Mouse (Mus musculus): ENCODE measurements around the gene Cep97.

The Cep97 gene

GRCm38 (mm10) chr16:55891346-55891745 is 43.3 kb downstream of the Cep97 start:
- in situ Hi-C loops (cut with MboI): no loop called here

- in situ Hi-C loops (cut with MboI): no loop called here
These were observed 44.1 kb downstream of the Cep97 start for GRCm38 (mm10) chr16:55890346-55891136.

GRCm38 (mm10) chr16:55889451-55889850 is 45.2 kb downstream of the Cep97 start:
- in situ Hi-C loops (cut with MboI): no loop called here

GRCm38 (mm10) chr16:55888584-55888960 is 46.1 kb downstream of the Cep97 start:
- in situ Hi-C loops (cut with MboI): no loop called here

- in situ Hi-C loops (cut with MboI): no loop called here
These were observed 46.7 kb downstream of the Cep97 start for GRCm38 (mm10) chr16:55887814-55888583.

GRCm38 (mm10) chr16:55884246-55884645 is 50.4 kb downstream of the Cep97 start:
- in situ Hi-C loops (cut with MboI): no loop called here

GRCm38 (mm10) chr16:55876025-55876424 is 58.6 kb downstream of the Cep97 start:
- in situ Hi-C loops (cut with MboI): no loop called here

GRCm38 (mm10) chr16:55863832-55864231 is 70.8 kb downstream of the Cep97 start:
- in situ Hi-C loops (cut with MboI): loop anchor here (25.0 kb wide), 1 partner anchor 352 kb away; no protein-coding TSS in a partner anchor

GRCm38 (mm10) chr16:55863149-55863815 is 71.4 kb downstream of the Cep97 start:
- in situ Hi-C loops (cut with MboI): loop anchor here (25.0 kb wide), 1 partner anchor 351 kb away; no protein-coding TSS in a partner anchor

GRCm38 (mm10) chr16:55861104-55861503 is 73.6 kb downstream of the Cep97 start:
- in situ Hi-C loops (cut with MboI): loop anchor here (25.0 kb wide), 1 partner anchor 349 kb away; no protein-coding TSS in a partner anchor

GRCm38 (mm10) chr16:55859421-55859820 is 75.2 kb downstream of the Cep97 start:
- in situ Hi-C loops (cut with MboI): loop anchor here (25.0 kb wide), 1 partner anchor 347 kb away; no protein-coding TSS in a partner anchor

- in situ Hi-C loops (cut with MboI): loop anchor here (25.0 kb wide), 1 partner anchor 346 kb away; no protein-coding TSS in a partner anchor
These were observed 76.2 kb downstream of the Cep97 start for GRCm38 (mm10) chr16:55858465-55858864.

- in situ Hi-C loops (cut with MboI): loop anchor here (25.0 kb wide), 1 partner anchor 341 kb away; no protein-coding TSS in a partner anchor
These were observed 81.5 kb downstream of the Cep97 start for GRCm38 (mm10) chr16:55852943-55853727.

- in situ Hi-C loops (cut with MboI): loop anchor here (25.0 kb wide), 1 partner anchor 340 kb away; no protein-coding TSS in a partner anchor
These were observed 82.1 kb downstream of the Cep97 start for GRCm38 (mm10) chr16:55852515-55852914.

GRCm38 (mm10) chr16:55850485-55850884 is 84.2 kb downstream of the Cep97 start:
- in situ Hi-C loops (cut with MboI): loop anchor here (25.0 kb wide), 1 partner anchor 338 kb away; no protein-coding TSS in a partner anchor
